Mouse (Mus musculus): ENCODE results near the gene Grik3. TPM values are rescaled to one million over a fixed set of nuclear protein-coding genes. Genes with fewer than 3 reads are reported as not detected.
A peak's percentile ranks its signal among the peaks of the same experiment; 100 is the strongest.

The Grik3 gene
- polyA plus RNA-seq, 1 experiment from 2014 or later: 3.9 TPM

GRCm38 (mm10) chr4:125726241-125726640 lies 235.7 kb downstream of the Grik3 start:
- Histone ChIP-seq H3K4me3 (0 out of 2 replicates have a peak overlapping the region, but pooled peaks have one; percentile 4), H3K36me3 (no peaks in the 10 kb centered on the region), H3K27me3 (peaks cover 30% of the 10 kb centered on the region), H3K4me2 (peak overlapping the region; percentile 55), H3K4me1 (replicated peaks) (peaks cover 45% of the 10 kb centered on the region), H3K27ac (no peak overlapping the region), H3K9me3 (no peaks in the 10 kb centered on the region), H3K9ac (no peak overlapping the region)
- WGBS: 88% methylated on average over 1 of the region's 1 CpGs
- ATAC-seq (ENCODE audit: low FRiP score): no peak

GRCm38 (mm10) chr4:125727030-125727429 lies 236.5 kb downstream of the Grik3 start:
- H3K9me3 ChIP-seq: no peaks in the 10 kb centered on the region
- peaks cover 40% of the 10 kb centered on the region for H3K4me1 ChIP-seq (replicated peaks)
- H3K27ac ChIP-seq: peak overlapping the region; percentile 87; the same call in 1 of the 2 replicates
- peak overlapping the region; percentile 65; the same call in 1 of the 2 replicates for H3K9ac ChIP-seq
- no peak for ATAC-seq (ENCODE audit: low FRiP score)
- WGBS: 22% methylated on average over 10 of the region's 10 CpGs
- H3K36me3 ChIP-seq: no peaks in the 10 kb centered on the region
- peak overlapping the region; percentile 55 for H3K4me2 ChIP-seq
- peaks cover 35% of the 10 kb centered on the region for H3K27me3 ChIP-seq
- peak overlapping the region; percentile 33; the same call in 1 of the 2 replicates for H3K4me3 ChIP-seq

GRCm38 (mm10) chr4:125727626-125728025 lies 237.1 kb downstream of the Grik3 start:
- H3K4me3 ChIP-seq: peak overlapping the region; percentile 33
- peak overlapping the region; percentile 65 for H3K9ac ChIP-seq
- peaks cover 40% of the 10 kb centered on the region for H3K27me3 ChIP-seq
- H3K9me3 ChIP-seq: no peaks in the 10 kb centered on the region
- no peaks in the 10 kb centered on the region for H3K36me3 ChIP-seq
- 15% methylated on average over 4 of the region's 4 CpGs for WGBS
- H3K4me2 ChIP-seq: peak overlapping the region; percentile 55
- no peak for ATAC-seq (ENCODE audit: low FRiP score)
- H3K4me1 ChIP-seq (replicated peaks): peaks cover 40% of the 10 kb centered on the region
- peak overlapping the region; percentile 87 for H3K27ac ChIP-seq

- Histone ChIP-seq H3K4me2 (peak overlapping the region; percentile 55), H3K27me3 (peaks cover 40% of the 10 kb centered on the region), H3K4me1 (replicated peaks) (peaks cover 40% of the 10 kb centered on the region), H3K36me3 (no peaks in the 10 kb centered on the region), H3K9me3 (no peaks in the 10 kb centered on the region), H3K4me3 (peak overlapping the region; percentile 33), H3K27ac (peak overlapping the region; percentile 87), H3K9ac (peak overlapping the region; percentile 65)
- WGBS: 7% methylated on average over 15 of the region's 15 CpGs
- ATAC-seq (ENCODE audit: low FRiP score): no peak
Measured at GRCm38 (mm10) chr4:125728091-125728863, 237.8 kb downstream of the Grik3 start.

GRCm38 (mm10) chr4:125729305-125730220 lies 239.1 kb downstream of the Grik3 start:
- H3K27ac ChIP-seq: peak overlapping the region; percentile 87
- H3K4me1 ChIP-seq (replicated peaks): peaks cover 40% of the 10 kb centered on the region
- peak overlapping the region; percentile 65 for H3K9ac ChIP-seq
- peaks cover 38% of the 10 kb centered on the region for H3K27me3 ChIP-seq
- H3K36me3 ChIP-seq: no peaks in the 10 kb centered on the region
- H3K4me2 ChIP-seq: peak overlapping the region; percentile 55
- peak; percentile 73 for ATAC-seq (ENCODE audit: low FRiP score)
- H3K4me3 ChIP-seq: peak overlapping the region; percentile 33
- no peaks in the 10 kb centered on the region for H3K9me3 ChIP-seq
- WGBS: 3% methylated on average over 38 of the region's 38 CpGs

- Histone ChIP-seq H3K4me1 (replicated peaks) (peaks cover 40% of the 10 kb centered on the region), H3K27ac (no peak overlapping the region), H3K27me3 (peaks cover 36% of the 10 kb centered on the region), H3K9ac (no peak overlapping the region), H3K4me3 (no peak overlapping the region), H3K4me2 (no peak overlapping the region), H3K36me3 (no peaks in the 10 kb centered on the region), H3K9me3 (no peaks in the 10 kb centered on the region)
- WGBS: 84% methylated on average over 6 of the region's 6 CpGs
- ATAC-seq (ENCODE audit: low FRiP score): no peak
Measured at GRCm38 (mm10) chr4:125730751-125731150, 240.3 kb downstream of the Grik3 start.

GRCm38 (mm10) chr4:125736783-125737182 lies 246.3 kb downstream of the Grik3 start:
- no peak for ATAC-seq (ENCODE audit: low FRiP score)
- Histone ChIP-seq H3K36me3 (no peaks in the 10 kb centered on the region), H3K27ac (no peak overlapping the region), H3K4me3 (no peak overlapping the region), H3K9ac (no peak overlapping the region), H3K9me3 (no peaks in the 10 kb centered on the region), H3K4me1 (replicated peaks) (no peaks in the 10 kb centered on the region; the same call in 1 of the 2 replicates), H3K27me3 (peaks cover 15% of the 10 kb centered on the region), H3K4me2 (no peak overlapping the region)
- 62% methylated on average over 4 of the region's 4 CpGs for WGBS

- Histone ChIP-seq H3K36me3 (no peaks in the 10 kb centered on the region), H3K9me3 (no peaks in the 10 kb centered on the region), H3K27ac (no peak overlapping the region), H3K4me3 (no peak overlapping the region), H3K27me3 (0 out of 2 replicates have a peak, but pooled peaks cover 7% of the 10 kb centered on the region), H3K9ac (no peak overlapping the region), H3K4me2 (no peak overlapping the region), H3K4me1 (replicated peaks) (no peaks in the 10 kb centered on the region)
- no peak for ATAC-seq (ENCODE audit: low FRiP score)
- 81% methylated on average over 4 of the region's 4 CpGs for WGBS
Measured at GRCm38 (mm10) chr4:125738825-125739224, 248.3 kb downstream of the Grik3 start.

- H3K4me3 ChIP-seq: no peak overlapping the region
- no peaks in the 10 kb centered on the region for H3K36me3 ChIP-seq
- no peak overlapping the region for H3K27ac ChIP-seq
- WGBS: 70% methylated on average over 16 of the region's 16 CpGs
- H3K9ac ChIP-seq: no peak overlapping the region
- ATAC-seq (ENCODE audit: low FRiP score): no peak
- no peak overlapping the region for H3K4me2 ChIP-seq
- no peaks in the 10 kb centered on the region for H3K9me3 ChIP-seq
- 0 out of 2 replicates have a peak, but pooled peaks cover 5% of the 10 kb centered on the region for H3K27me3 ChIP-seq
- H3K4me1 ChIP-seq (replicated peaks): no peaks in the 10 kb centered on the region
Measured at GRCm38 (mm10) chr4:125742162-125742571, 251.7 kb downstream of the Grik3 start.

- Histone ChIP-seq H3K4me2 (no peak overlapping the region), H3K27me3 (0 out of 2 replicates have a peak, but pooled peaks cover 2% of the 10 kb centered on the region), H3K9me3 (no peaks in the 10 kb centered on the region), H3K9ac (no peak overlapping the region), H3K4me3 (no peak overlapping the region), H3K27ac (no peak overlapping the region), H3K4me1 (replicated peaks) (no peaks in the 10 kb centered on the region), H3K36me3 (no peaks in the 10 kb centered on the region)
- 68% methylated on average over 3 of the region's 3 CpGs for WGBS
- no peak for ATAC-seq (ENCODE audit: low FRiP score)
Measured at GRCm38 (mm10) chr4:125745902-125746301, 255.4 kb downstream of the Grik3 start.

GRCm38 (mm10) chr4:125756393-125756792 lies 265.9 kb downstream of the Grik3 start:
- Histone ChIP-seq H3K4me3 (no peak overlapping the region), H3K9ac (no peak overlapping the region), H3K36me3 (no peaks in the 10 kb centered on the region), H3K4me1 (replicated peaks) (no peaks in the 10 kb centered on the region), H3K27me3 (no peaks in the 10 kb centered on the region), H3K27ac (no peak overlapping the region), H3K9me3 (no peaks in the 10 kb centered on the region), H3K4me2 (no peak overlapping the region)
- WGBS: 93% methylated on average over 5 of the region's 5 CpGs
- no peak for ATAC-seq (ENCODE audit: low FRiP score)

GRCm38 (mm10) chr4:125760326-125760725 lies 269.8 kb downstream of the Grik3 start:
- no peaks in the 10 kb centered on the region for H3K9me3 ChIP-seq
- 93% methylated on average over 4 of the region's 4 CpGs for WGBS
- H3K4me2 ChIP-seq: no peak overlapping the region
- no peak for ATAC-seq (ENCODE audit: low FRiP score)
- H3K9ac ChIP-seq: no peak overlapping the region
- H3K4me3 ChIP-seq: no peak overlapping the region
- no peaks in the 10 kb centered on the region for H3K36me3 ChIP-seq
- no peaks in the 10 kb centered on the region for H3K4me1 ChIP-seq (replicated peaks)
- H3K27me3 ChIP-seq: no peaks in the 10 kb centered on the region
- H3K27ac ChIP-seq: no peak overlapping the region
